Mouse (Mus musculus): ENCODE results near the gene AC129217.1. TPM values are rescaled to one million over a fixed set of nuclear protein-coding genes. Genes with fewer than 3 reads are reported as not detected.

The AC129217.1 gene
- polyA plus RNA-seq, 1 experiment from 2014 or later = not detected

Small RNAs within 50 kb of the gene (microRNA-seq; reads per million reads assigned to microRNA genes)
- not detected for gene Mir5136

Other genes starting within 250 kb of the AC129217.1 start
- 2.4 and 2.6 TPM in 2 replicates for gene Slc22a8, start 238.5 kb upstream of the AC129217.1 start, polyA plus RNA-seq (2015; fragmentation: Nextera tagmentation; extraction: Ambion mirVana)
- 0.02 TPM in 1 of 2 replicates, not detected in the other for gene Slc22a6, start 211.7 kb upstream of the AC129217.1 start, polyA plus RNA-seq (2015; fragmentation: Nextera tagmentation; extraction: Ambion mirVana)
- gene Chrm1, start 166.0 kb upstream of the AC129217.1 start, polyA plus RNA-seq (2015; fragmentation: Nextera tagmentation; extraction: Ambion mirVana) = 0.02 TPM in 1 of 2 replicates, not detected in the other
- 133 and 137 TPM in 2 replicates for gene Slc3a2, start 106.4 kb upstream of the AC129217.1 start, polyA plus RNA-seq (2015; fragmentation: Nextera tagmentation; extraction: Ambion mirVana)
- gene Wdr74, start 93.9 kb upstream of the AC129217.1 start, polyA plus RNA-seq (2015; fragmentation: Nextera tagmentation; extraction: Ambion mirVana) = 40.0 and 48.3 TPM in 2 replicates
- 0.45 and 0.63 TPM in 2 replicates for gene 1700092M07Rik, start 89.1 kb upstream of the AC129217.1 start, polyA plus RNA-seq (2015; fragmentation: Nextera tagmentation; extraction: Ambion mirVana)
- gene Stx5a, start 88.4 kb upstream of the AC129217.1 start, polyA plus RNA-seq (2015; fragmentation: Nextera tagmentation; extraction: Ambion mirVana) = 57.8 and 59.8 TPM in 2 replicates
- gene Nxf1, start 72.7 kb upstream of the AC129217.1 start, polyA plus RNA-seq (2015; fragmentation: Nextera tagmentation; extraction: Ambion mirVana) = 77.8 and 87.7 TPM in 2 replicates
- 48.1 and 50.9 TPM in 2 replicates for gene Tmem223, start 58.8 kb upstream of the AC129217.1 start, polyA plus RNA-seq (2015; fragmentation: Nextera tagmentation; extraction: Ambion mirVana)
- gene Tmem179b, start 55.3 kb upstream of the AC129217.1 start, polyA plus RNA-seq (2015; fragmentation: Nextera tagmentation; extraction: Ambion mirVana) = 90.9 and 93.7 TPM in 2 replicates
- gene Taf6l, start 43.4 kb upstream of the AC129217.1 start, polyA plus RNA-seq (2015; fragmentation: Nextera tagmentation; extraction: Ambion mirVana) = 10.0 and 11.0 TPM in 2 replicates
- gene Polr2g, start 31.2 kb upstream of the AC129217.1 start, polyA plus RNA-seq (2015; fragmentation: Nextera tagmentation; extraction: Ambion mirVana) = 56.4 and 64.8 TPM in 2 replicates
- 1.0 and 1.5 TPM in 2 replicates for gene Zbtb3, start 27.2 kb upstream of the AC129217.1 start, polyA plus RNA-seq (2015; fragmentation: Nextera tagmentation; extraction: Ambion mirVana)
- 21.6 and 22.9 TPM in 2 replicates for gene Ttc9c, start 10.4 kb upstream of the AC129217.1 start, polyA plus RNA-seq (2015; fragmentation: Nextera tagmentation; extraction: Ambion mirVana)
- gene Hnrnpul2, start 9.8 kb upstream of the AC129217.1 start, polyA plus RNA-seq (2015; fragmentation: Nextera tagmentation; extraction: Ambion mirVana) = 1.8 and 2.1 TPM in 2 replicates
- gene Bscl2, start 7.7 kb downstream of the AC129217.1 start, polyA plus RNA-seq (2015; fragmentation: Nextera tagmentation; extraction: Ambion mirVana) = 27.1 and 29.3 TPM in 2 replicates
- gene Gng3, start 9.4 kb downstream of the AC129217.1 start, polyA plus RNA-seq (2015; fragmentation: Nextera tagmentation; extraction: Ambion mirVana) = 0.22 and 0.51 TPM in 2 replicates
- gene Lrrn4cl, start 21.0 kb downstream of the AC129217.1 start, polyA plus RNA-seq (2015; fragmentation: Nextera tagmentation; extraction: Ambion mirVana) = 0.06 and 0.35 TPM in 2 replicates
- gene Ubxn1, start 41.7 kb downstream of the AC129217.1 start, polyA plus RNA-seq (2015; fragmentation: Nextera tagmentation; extraction: Ambion mirVana) = 90.5 and 92.7 TPM in 2 replicates
- gene Uqcc3, start 51.1 kb downstream of the AC129217.1 start, polyA plus RNA-seq (2015; fragmentation: Nextera tagmentation; extraction: Ambion mirVana) = 27.9 and 29.6 TPM in 2 replicates
- 29.6 and 41.8 TPM in 2 replicates for gene Lbhd1, start 54.0 kb downstream of the AC129217.1 start, polyA plus RNA-seq (2015; fragmentation: Nextera tagmentation; extraction: Ambion mirVana)
- not detected in 2 replicates for gene Gm49403, start 54.2 kb downstream of the AC129217.1 start, polyA plus RNA-seq (2015; fragmentation: Nextera tagmentation; extraction: Ambion mirVana)
- gene 1810009A15Rik, start 59.1 kb downstream of the AC129217.1 start, polyA plus RNA-seq (2015; fragmentation: Nextera tagmentation; extraction: Ambion mirVana) = 38.6 and 43.2 TPM in 2 replicates
- not detected in 2 replicates for gene Gm49416, start 59.2 kb downstream of the AC129217.1 start, polyA plus RNA-seq (2015; fragmentation: Nextera tagmentation; extraction: Ambion mirVana)
- 18.3 and 21.1 TPM in 2 replicates for gene Ints5, start 63.2 kb downstream of the AC129217.1 start, polyA plus RNA-seq (2015; fragmentation: Nextera tagmentation; extraction: Ambion mirVana)
- gene Ganab, start 68.3 kb downstream of the AC129217.1 start, polyA plus RNA-seq (2015; fragmentation: Nextera tagmentation; extraction: Ambion mirVana) = 50.3 and 50.8 TPM in 2 replicates
- gene B3gat3, start 90.6 kb downstream of the AC129217.1 start, polyA plus RNA-seq (2015; fragmentation: Nextera tagmentation; extraction: Ambion mirVana) = 19.8 and 20.5 TPM in 2 replicates
- gene Rom1, start 99.6 kb downstream of the AC129217.1 start, polyA plus RNA-seq (2015; fragmentation: Nextera tagmentation; extraction: Ambion mirVana) = 2.4 and 2.6 TPM in 2 replicates
- gene Eml3, start 99.8 kb downstream of the AC129217.1 start, polyA plus RNA-seq (2015; fragmentation: Nextera tagmentation; extraction: Ambion mirVana) = 11.4 and 12.8 TPM in 2 replicates
- 73.9 and 82.3 TPM in 2 replicates for gene Mta2, start 112.1 kb downstream of the AC129217.1 start, polyA plus RNA-seq (2015; fragmentation: Nextera tagmentation; extraction: Ambion mirVana)
- 12.6 and 12.9 TPM in 2 replicates for gene Tut1, start 124.1 kb downstream of the AC129217.1 start, polyA plus RNA-seq (2015; fragmentation: Nextera tagmentation; extraction: Ambion mirVana)
- gene Eef1g, start 137.3 kb downstream of the AC129217.1 start, polyA plus RNA-seq (2015; fragmentation: Nextera tagmentation; extraction: Ambion mirVana) = 153 and 172 TPM in 2 replicates
- gene Ahnak, start 159.5 kb downstream of the AC129217.1 start, polyA plus RNA-seq (2015; fragmentation: Nextera tagmentation; extraction: Ambion mirVana) = 3.1 TPM in 2 replicates